Comparison of ENCODE assay signal across 8 mouse cellular contexts in the genomic region with DNA sequence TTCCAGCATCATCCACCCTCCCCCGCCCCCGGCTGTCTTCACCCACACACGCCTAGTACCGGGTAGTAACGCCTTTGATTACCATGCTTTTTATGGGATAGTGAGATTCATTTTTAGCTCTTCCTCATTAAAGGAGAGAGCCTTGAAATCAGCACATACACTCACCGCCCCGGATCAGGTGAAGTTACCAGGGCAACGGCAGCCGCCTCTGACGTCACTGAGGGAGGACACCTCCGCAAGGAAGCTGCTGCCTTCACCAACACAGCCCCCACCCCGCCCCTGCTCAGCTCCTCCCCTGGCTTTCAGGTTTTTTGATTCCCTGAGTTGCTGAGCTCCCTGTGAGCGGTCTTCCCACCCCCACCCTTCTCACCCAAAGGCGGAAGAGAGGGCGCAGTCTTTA.
DNase-seq lines count a peak whose midpoint lies in the region; ATAC-seq lines count a peak whose summit lies in the region.

No protein-coding gene starts in this region.

- 0 out of 2 replicates have a peak, but pooled peaks have one; percentile 36 for ATAC-seq in embryonic facial prominence, embryonic 15.5 days (ENCODE audit: insufficient number of reproducible peaks, low FRiP score, low TSS enrichment, low read depth)
- peak; percentile 99 for ATAC-seq in inflammation-experienced regulatory T-cells, adult 6 months
- no peak for ATAC-seq in limb, embryonic 12.5 days (ENCODE audit: insufficient number of reproducible peaks, insufficient read depth, low FRiP score, low TSS enrichment, low read depth)
- ATAC-seq in neural tube, embryonic 13.5 days (ENCODE audit: low read depth) = peak; percentile 82

- 6% methylated on average over 15 of the region's 15 CpGs for WGBS in heart, embryonic 10.5 days
- WGBS in embryonic facial prominence, embryonic 15.5 days = 9% methylated on average over 15 of the region's 15 CpGs
- 7% methylated on average over 15 of the region's 15 CpGs for WGBS in limb, embryonic 12.5 days
- WGBS in neural tube, embryonic 13.5 days = 11% methylated on average over 15 of the region's 15 CpGs

- peak overlapping the region; percentile 38 for H3K4me2 ChIP-seq in embryonic facial prominence, embryonic 15.5 days (replicated peaks)
- peak overlapping the region; percentile 53 for H3K4me2 ChIP-seq in limb, embryonic 12.5 days
- peak overlapping the region; percentile 53 for H3K4me2 ChIP-seq in neural tube, embryonic 13.5 days

- H3K9ac ChIP-seq in embryonic facial prominence, embryonic 15.5 days = no peak overlapping the region
- no peak overlapping the region for H3K9ac ChIP-seq in limb, embryonic 12.5 days (replicated peaks)
- H3K9ac ChIP-seq in neural tube, embryonic 13.5 days = peak overlapping the region; percentile 35

- no peaks in the 10 kb centered on the region for H3K36me3 ChIP-seq in heart, embryonic 10.5 days
- H3K36me3 ChIP-seq in embryonic facial prominence, embryonic 15.5 days = no peaks in the 10 kb centered on the region
- H3K36me3 ChIP-seq in limb, embryonic 12.5 days = no peaks in the 10 kb centered on the region
- H3K36me3 ChIP-seq in neural tube, embryonic 13.5 days = no peaks in the 10 kb centered on the region

- H3K4me3 ChIP-seq in heart, embryonic 10.5 days = peak overlapping the region; percentile 48
- peak overlapping the region; percentile 20 for H3K4me3 ChIP-seq in embryonic facial prominence, embryonic 15.5 days (replicated peaks)
- peak overlapping the region; percentile 19 for H3K4me3 ChIP-seq in limb, embryonic 12.5 days (replicated peaks)
- peak overlapping the region; percentile 23 for H3K4me3 ChIP-seq in neural tube, embryonic 13.5 days

- no peaks in the 10 kb centered on the region for H3K27me3 ChIP-seq in heart, embryonic 10.5 days (ENCODE audit: insufficient read depth, poor library complexity, severe bottlenecking)
- H3K27me3 ChIP-seq in embryonic facial prominence, embryonic 15.5 days = no peaks in the 10 kb centered on the region
- no peaks in the 10 kb centered on the region for H3K27me3 ChIP-seq in limb, embryonic 12.5 days
- no peaks in the 10 kb centered on the region for H3K27me3 ChIP-seq in neural tube, embryonic 13.5 days

- H3K4me1 ChIP-seq in heart, embryonic 10.5 days = peaks cover 43% of the 10 kb centered on the region
- 0 out of 2 replicates have a peak, but pooled peaks cover 5% of the 10 kb centered on the region for H3K4me1 ChIP-seq in embryonic facial prominence, embryonic 15.5 days
- 0 out of 2 replicates have a peak, but pooled peaks cover 3% of the 10 kb centered on the region for H3K4me1 ChIP-seq in limb, embryonic 12.5 days (replicated peaks)
- peaks cover 9% of the 10 kb centered on the region for H3K4me1 ChIP-seq in neural tube, embryonic 13.5 days (replicated peaks)

- no peaks in the 10 kb centered on the region for H3K9me3 ChIP-seq in heart, embryonic 10.5 days
- no peaks in the 10 kb centered on the region for H3K9me3 ChIP-seq in embryonic facial prominence, embryonic 15.5 days (replicated peaks)
- no peaks in the 10 kb centered on the region for H3K9me3 ChIP-seq in limb, embryonic 12.5 days
- H3K9me3 ChIP-seq in neural tube, embryonic 13.5 days = no peaks in the 10 kb centered on the region

- peak overlapping the region; percentile 71 for H3K27ac ChIP-seq in heart, embryonic 10.5 days
- H3K27ac ChIP-seq in embryonic facial prominence, embryonic 15.5 days (replicated peaks) = no peak overlapping the region
- H3K27ac ChIP-seq in limb, embryonic 12.5 days = no peak overlapping the region
- H3K27ac ChIP-seq in neural tube, embryonic 13.5 days (replicated peaks) = peak overlapping the region; percentile 66

- peak; percentile 91 for DNase-seq in heart, embryonic 10.5 days (ENCODE audit: low spot score)
- no peak for DNase-seq in heart, adult 18-20 months
- peak; percentile 48 for DNase-seq in adrenal gland, postnatal 14 days
- DNase-seq in thymus, postnatal 25 days = peak; percentile 67

Comparison
In these comparisons a context has a peak if more than half of its experiments do, and no peak if none do; other contexts are left out.
1. DNase-seq: peak in heart, embryonic 10.5 days (single experiment), adrenal gland, postnatal 14 days (single experiment) and thymus, postnatal 25 days (single experiment); none in heart, adult 18-20 months (0 of 2).
2. H3K27ac ChIP-seq: peak in heart, embryonic 10.5 days (single experiment) and neural tube, embryonic 13.5 days (single experiment); none in embryonic facial prominence, embryonic 15.5 days (single experiment) and limb, embryonic 12.5 days (single experiment).
3. Peak in every context shown above with its lines, with median percentiles within 50 percentile points of each other: H3K4me3 ChIP-seq and H3K4me2 ChIP-seq.